Mouse (Mus musculus): ENCODE results near the gene Olfr652.

DNA sequence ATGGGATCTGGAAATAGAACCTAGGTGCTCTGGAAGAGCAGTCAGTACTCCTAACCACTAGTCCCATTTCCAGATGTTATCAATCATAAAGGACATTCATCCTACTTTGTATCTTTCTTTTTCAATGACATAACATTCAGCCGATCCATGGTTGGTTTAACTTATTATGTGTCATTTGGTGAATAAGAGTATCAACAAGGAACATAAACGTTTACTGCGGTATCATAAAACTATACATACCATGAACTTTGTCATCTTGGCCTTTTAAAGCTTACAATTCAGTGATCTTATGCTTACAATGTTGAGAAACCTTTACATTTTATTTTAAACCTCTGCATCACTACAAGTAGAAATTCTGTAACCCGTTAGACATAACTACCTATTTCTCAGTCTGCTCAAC is 20.7 kb downstream of the Olfr652 start:
- TF ChIP-seq EP300 (IDR thresholded peaks at IDR 0.05; ENCODE audit: low read depth) (no peak), CTCF (IDR thresholded peaks at IDR 0.05; ENCODE audit: low read depth) (no peak)
